Comparison of ENCODE assay signal across 8 mouse cellular contexts in the genomic region with DNA sequence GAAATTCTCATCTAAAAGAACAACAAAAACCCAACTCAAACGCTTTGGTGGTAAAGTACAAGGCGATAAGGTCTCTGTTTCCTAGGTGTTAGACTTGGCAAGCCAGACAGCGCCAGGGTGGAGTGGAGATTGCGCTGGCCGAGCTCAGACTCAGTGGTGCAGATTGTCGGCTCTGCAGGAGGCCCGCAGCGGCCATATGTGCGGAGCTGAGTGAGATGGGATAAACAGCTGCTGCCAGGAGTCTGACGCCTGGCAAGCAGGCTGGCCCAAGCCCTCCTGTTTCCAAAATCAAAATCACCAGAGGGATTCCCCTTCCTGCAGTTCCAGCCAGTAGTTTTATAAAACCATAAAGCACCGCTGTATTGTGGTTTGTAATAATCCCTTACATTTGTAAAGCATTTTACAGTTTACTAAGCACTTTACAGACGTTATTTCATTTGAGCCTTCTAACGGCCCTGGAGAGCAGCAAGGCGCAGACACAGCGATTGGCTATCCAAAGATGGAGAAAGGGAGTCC. TPM values are rescaled to one million over a fixed set of nuclear protein-coding genes. Genes with fewer than 3 reads are reported as not detected.
A peak's percentile ranks its signal among the peaks of the same experiment; 100 is the strongest.
DNase-seq lines count a peak whose midpoint lies in the region; ATAC-seq lines count a peak whose summit lies in the region.

No protein-coding gene starts in this region.

- intact Hi-C loops in heart, postnatal 25 days (cut with DNase I): loop anchor here (5.0 kb wide), 3 partner anchors 33 to 353 kb away; no protein-coding TSS in a partner anchor

- H3K36me3 ChIP-seq in forebrain, embryonic 13.5 days (ENCODE audit: poor library complexity, severe bottlenecking): no peaks in the 10 kb centered on the region
- no peaks in the 10 kb centered on the region for H3K36me3 ChIP-seq in intestine, embryonic 15.5 days
- H3K36me3 ChIP-seq in neural tube, embryonic 11.5 days (ENCODE audit: control insufficient read depth, insufficient read depth, low read length): no peaks in the 10 kb centered on the region

- peak; percentile 89 for DNase-seq in heart, adult 11 months
- no peak for DNase-seq in heart, postnatal 25 days (ENCODE audit: low spot score)
- DNase-seq in adrenal gland, postnatal 25 days: peak; percentile 16
- DNase-seq in neural tube, embryonic 11.5 days (ENCODE audit: low spot score): peak; percentile 66
- no peak for DNase-seq in urinary bladder, postnatal 14 days (ENCODE audit: low spot score)
- DNase-seq in right cerebral cortex, postnatal 25 days: no peak

- H3K27ac ChIP-seq in forebrain, embryonic 13.5 days: peak overlapping the region; percentile 66
- peak overlapping the region; percentile 37; the same call in 1 of the 2 replicates for H3K27ac ChIP-seq in intestine, embryonic 15.5 days
- H3K27ac ChIP-seq in neural tube, embryonic 11.5 days (ENCODE audit: low read depth, low read length): 0 out of 2 replicates have a peak overlapping the region, but pooled peaks have one; percentile 31

- WGBS in forebrain, embryonic 13.5 days: 6% methylated on average over 15 of the region's 15 CpGs
- 17% methylated on average over 15 of the region's 15 CpGs for WGBS in intestine, embryonic 15.5 days
- WGBS in neural tube, embryonic 11.5 days: 11% methylated on average over 15 of the region's 15 CpGs

- 0 out of 2 replicates have a peak, but pooled peaks cover 5% of the 10 kb centered on the region for H3K27me3 ChIP-seq in forebrain, embryonic 13.5 days
- no peaks in the 10 kb centered on the region for H3K27me3 ChIP-seq in intestine, embryonic 15.5 days (replicated peaks)
- no peaks in the 10 kb centered on the region for H3K27me3 ChIP-seq in neural tube, embryonic 11.5 days (ENCODE audit: control insufficient read depth, insufficient read depth, low read length)

- peak; percentile 77 for ATAC-seq in forebrain, embryonic 13.5 days
- ATAC-seq in intestine, embryonic 15.5 days: peak; percentile 31; the same call in 1 of the 2 replicates
- no peak for ATAC-seq in neural tube, embryonic 11.5 days (ENCODE audit: insufficient read depth, low FRiP score, low TSS enrichment)

- H3K4me1 ChIP-seq in forebrain, embryonic 13.5 days: peaks cover 41% of the 10 kb centered on the region
- peaks cover 24% of the 10 kb centered on the region for H3K4me1 ChIP-seq in intestine, embryonic 15.5 days (replicated peaks)
- peaks cover 17% of the 10 kb centered on the region; the same call in 1 of the 2 replicates for H3K4me1 ChIP-seq in neural tube, embryonic 11.5 days (ENCODE audit: control insufficient read depth, insufficient read depth, low read length)

- no peaks in the 10 kb centered on the region for H3K9me3 ChIP-seq in forebrain, embryonic 13.5 days (replicated peaks)
- H3K9me3 ChIP-seq in intestine, embryonic 15.5 days: no peaks in the 10 kb centered on the region
- H3K9me3 ChIP-seq in neural tube, embryonic 11.5 days (ENCODE audit: control insufficient read depth, low read length): no peaks in the 10 kb centered on the region

- peak overlapping the region; percentile 48 for H3K4me2 ChIP-seq in forebrain, embryonic 13.5 days
- peak overlapping the region; percentile 44 for H3K4me2 ChIP-seq in intestine, embryonic 15.5 days (replicated peaks)
- peak overlapping the region; percentile 31 for H3K4me2 ChIP-seq in neural tube, embryonic 11.5 days (ENCODE audit: low read depth)

- peak overlapping the region; percentile 17 for H3K4me3 ChIP-seq in forebrain, embryonic 13.5 days
- H3K4me3 ChIP-seq in intestine, embryonic 15.5 days (replicated peaks): no peak overlapping the region
- no peak overlapping the region for H3K4me3 ChIP-seq in neural tube, embryonic 11.5 days (ENCODE audit: low read depth, low read length)

- H3K9ac ChIP-seq in forebrain, embryonic 13.5 days: peak overlapping the region; percentile 38; the same call in 1 of the 2 replicates
- 0 out of 2 replicates have a peak overlapping the region, but pooled peaks have one; percentile 10 for H3K9ac ChIP-seq in intestine, embryonic 15.5 days
- no peak overlapping the region for H3K9ac ChIP-seq in neural tube, embryonic 11.5 days (ENCODE audit: low read length)

RNA-seq across cellular contexts. Expression of gene Ttc30a2, which starts 18.1 kb away (rescaled TPM):
- 1 to 10 TPM; 1.7 to 1.9 TPM for total RNA-seq in heart, postnatal 25 days (2021)
- 0.52 and 0.79 TPM in 2 replicates for total RNA-seq in adrenal gland, postnatal 25 days (2021)
- polyA plus RNA-seq in forebrain, embryonic 13.5 days (2015; fragmentation: Nextera tagmentation; extraction: Ambion mirVana): 0.45 and 0.56 TPM in 2 replicates
- polyA plus RNA-seq in intestine, embryonic 15.5 days (2015; fragmentation: Nextera tagmentation; extraction: Ambion mirVana): 0.08 and 0.16 TPM in 2 replicates
- 1.0 and 1.4 TPM in 2 replicates for polyA plus RNA-seq in neural tube, embryonic 11.5 days (2014; fragmentation: Nextera tagmentation; extraction: Ambion mirVana)

RNA-seq across cellular contexts. Expression of gene Ttc30b, which starts 21.5 kb away (rescaled TPM):
- 10 to 100 TPM; 14.7 to 15.4 TPM for total RNA-seq in heart, postnatal 25 days (2021)
- 19.1 and 26.4 TPM in 2 replicates for total RNA-seq in adrenal gland, postnatal 25 days (2021)
- polyA plus RNA-seq in forebrain, embryonic 13.5 days (2015; fragmentation: Nextera tagmentation; extraction: Ambion mirVana): 11.3 and 14.1 TPM in 2 replicates
- 6.8 and 8.5 TPM in 2 replicates for polyA plus RNA-seq in intestine, embryonic 15.5 days (2015; fragmentation: Nextera tagmentation; extraction: Ambion mirVana)
- 7.4 and 8.4 TPM in 2 replicates for polyA plus RNA-seq in neural tube, embryonic 11.5 days (2014; fragmentation: Nextera tagmentation; extraction: Ambion mirVana)

RNA-seq across cellular contexts. Expression of gene Ttc30a1, which starts 21.9 kb away (rescaled TPM):
- 1 to 10 TPM; 3.0 to 3.2 TPM for total RNA-seq in heart, postnatal 25 days (2021)
- 4.0 and 4.3 TPM in 2 replicates for total RNA-seq in adrenal gland, postnatal 25 days (2021)
- polyA plus RNA-seq in forebrain, embryonic 13.5 days (2015; fragmentation: Nextera tagmentation; extraction: Ambion mirVana): 8.1 and 8.4 TPM in 2 replicates
- 5.8 TPM in 2 replicates for polyA plus RNA-seq in intestine, embryonic 15.5 days (2015; fragmentation: Nextera tagmentation; extraction: Ambion mirVana)
- 11.3 and 12.1 TPM in 2 replicates for polyA plus RNA-seq in neural tube, embryonic 11.5 days (2014; fragmentation: Nextera tagmentation; extraction: Ambion mirVana)

Comparison
In these comparisons a context has a peak if more than half of its experiments do, and no peak if none do; other contexts are left out.
1. DNase-seq: peak in heart, adult 11 months (single experiment), adrenal gland, postnatal 25 days (single experiment) and neural tube, embryonic 11.5 days (single experiment); none in heart, postnatal 25 days (single experiment), urinary bladder, postnatal 14 days (single experiment) and right cerebral cortex, postnatal 25 days (single experiment).
2. Peak in every context shown above with its lines, with median percentiles within 50 percentile points of each other: H3K27ac ChIP-seq and H3K4me2 ChIP-seq.